Mouse (Mus musculus): Measurements from ENCODE around the gene Dtnbp1. TPM values are rescaled to one million over a fixed set of nuclear protein-coding genes. Genes with fewer than 3 reads are reported as not detected.

Dtnbp1 gene
- 10 to 100 TPM; 92.2 to 94.2 TPM for total RNA-seq (2021)
- long read RNA-seq, transcript Dtnbp1-201 (10 exons, 1,362 nt) = major isoform, 132 of 195 reads
- long read RNA-seq, transcript Dtnbp1-206 (4 exons, 797 nt) = minor isoform, 26 of 195 reads
- long read RNA-seq, partial matches to known transcripts = 5 of 195 reads
- long read RNA-seq, other reads (novel, unspliced or antisense) = 31 of 195 reads

GRCm38 (mm10) chr13:45001911-45002615 is at the start of gene Dtnbp1:
Dtnbp1 (minus strand) TSS chr13:45002147.
- peak; percentile 67 to 81 for DNase-seq (ENCODE audit: low spot score in 2 of 2)

- peak in 1 of 2 experiments; percentile 16 for DNase-seq (ENCODE audit: low spot score in 2 of 2)
Measured at GRCm38 (mm10) chr13:45049261-45050020, 47.5 kb upstream of the Dtnbp1 start.

- DNase-seq (ENCODE audit: low spot score in 2 of 2) = no peak
Measured at GRCm38 (mm10) chr13:45043466-45043865, 41.5 kb upstream of the Dtnbp1 start.

- DNase-seq (ENCODE audit: low spot score in 2 of 2) = no peak
Measured at GRCm38 (mm10) chr13:45040741-45041140, 38.8 kb upstream of the Dtnbp1 start.

GRCm38 (mm10) chr13:45040195-45040594 is 38.2 kb upstream of the Dtnbp1 start:
- DNase-seq (ENCODE audit: low spot score in 2 of 2) = no peak

- DNase-seq (ENCODE audit: low spot score in 2 of 2) = no peak
Measured at GRCm38 (mm10) chr13:45036417-45036816, 34.5 kb upstream of the Dtnbp1 start.

GRCm38 (mm10) chr13:45034759-45035158 is 32.8 kb upstream of the Dtnbp1 start:
- DNase-seq (ENCODE audit: low spot score in 2 of 2) = no peak

GRCm38 (mm10) chr13:45033360-45033759 is 31.4 kb upstream of the Dtnbp1 start:
- DNase-seq (ENCODE audit: low spot score in 2 of 2) = no peak

GRCm38 (mm10) chr13:45032484-45032883 is 30.5 kb upstream of the Dtnbp1 start:
- DNase-seq (ENCODE audit: low spot score in 2 of 2) = no peak

- DNase-seq (ENCODE audit: low spot score in 2 of 2) = no peak
Measured at GRCm38 (mm10) chr13:45031748-45032147, 29.8 kb upstream of the Dtnbp1 start.

GRCm38 (mm10) chr13:45031314-45031713 is 29.4 kb upstream of the Dtnbp1 start:
- DNase-seq (ENCODE audit: low spot score in 2 of 2) = no peak

- peak; percentile 92 to 96 for DNase-seq (ENCODE audit: low spot score in 2 of 2)
Measured at GRCm38 (mm10) chr13:45030830-45031229, 28.9 kb upstream of the Dtnbp1 start.

- no peak for DNase-seq (ENCODE audit: low spot score in 2 of 2)
Measured at GRCm38 (mm10) chr13:45029791-45030190, 27.8 kb upstream of the Dtnbp1 start.

GRCm38 (mm10) chr13:45026291-45026690 is 24.3 kb upstream of the Dtnbp1 start:
- no peak for DNase-seq (ENCODE audit: low spot score in 2 of 2)

- DNase-seq (ENCODE audit: low spot score in 2 of 2) = no peak
Measured at GRCm38 (mm10) chr13:45024821-45025220, 22.9 kb upstream of the Dtnbp1 start.

GRCm38 (mm10) chr13:45023356-45024150 is 21.6 kb upstream of the Dtnbp1 start:
- DNase-seq (ENCODE audit: low spot score in 2 of 2) = no peak

GRCm38 (mm10) chr13:45008150-45008549 is 6.2 kb upstream of the Dtnbp1 start:
- peak in 1 of 2 experiments; percentile 39 for DNase-seq (ENCODE audit: low spot score in 2 of 2)

- no peak for DNase-seq (ENCODE audit: low spot score in 2 of 2)
Measured at GRCm38 (mm10) chr13:45007726-45008125, 5.8 kb upstream of the Dtnbp1 start.

- DNase-seq (ENCODE audit: low spot score in 2 of 2) = no peak
Measured at GRCm38 (mm10) chr13:45006483-45006882, 4.5 kb upstream of the Dtnbp1 start.

- no peak for DNase-seq (ENCODE audit: low spot score in 2 of 2)
Measured at GRCm38 (mm10) chr13:45005861-45006260, 3.9 kb upstream of the Dtnbp1 start.

GRCm38 (mm10) chr13:45004987-45005592 is 3.1 kb upstream of the Dtnbp1 start:
- DNase-seq (ENCODE audit: low spot score in 2 of 2) = no peak
